Mouse (Mus musculus) intestine, postnatal 0 days (tissue): ENCODE results near the gene Acsl1. TPM values are rescaled to one million over a fixed set of nuclear protein-coding genes. Genes with fewer than 3 reads are reported as not detected.

Source experiments
- ATAC-seq: fragments of 200-750 bp; cut with Nextera tagmentation; 2 replicates; pipeline ENCODE4 v1.8.0; 2017; ENCODE audit warnings: mild to moderate bottlenecking, moderate TSS enrichment, moderate library complexity
- H3K27ac ChIP-seq: fragments of 300-500 bp; sonication (generic); 2 replicates; pipeline ENCODE4 v1.5.1; 2014; ENCODE audit warnings: mild to moderate bottlenecking, low read depth, low read length, moderate library complexity
- H3K27me3 ChIP-seq: fragments of 300-500 bp; sonication (generic); replicated peaks from 2 replicates; pipeline ENCODE4 v1.6.1; 2014; ENCODE audit warnings: low read length, mixed read lengths; ENCODE audit not compliant: control insufficient read depth, insufficient read depth
- H3K36me3 ChIP-seq: fragments of 300-500 bp; sonication (generic); 2 replicates; pipeline ENCODE4 v1.6.1; 2014; ENCODE audit warnings: mild to moderate bottlenecking, moderate library complexity; ENCODE audit not compliant: control insufficient read depth, insufficient read depth
- H3K4me1 ChIP-seq: fragments of 300-500 bp; sonication (generic); replicated peaks from 2 replicates; pipeline ENCODE4 v1.6.1; 2014; ENCODE audit warnings: antibody characterized with exemption, low read length, mixed read lengths; ENCODE audit not compliant: control insufficient read depth, insufficient read depth
- H3K4me2 ChIP-seq: fragments of 300-500 bp; sonication (generic); replicated peaks from 2 replicates; pipeline ENCODE4 v1.6.1; 2014; ENCODE audit warnings: low read depth, mild to moderate bottlenecking, moderate library complexity
- H3K4me3 ChIP-seq: fragments of 300-500 bp; sonication (generic); 2 replicates; pipeline ENCODE4 v1.5.1; 2014; ENCODE audit warnings: low read depth, low read length
- H3K9ac ChIP-seq: fragments of 300-500 bp; sonication (generic); 2 replicates; pipeline ENCODE4 v1.6.1; 2014; ENCODE audit warnings: mild to moderate bottlenecking, low read depth, low read length
- H3K9me3 ChIP-seq: fragments of 300-500 bp; sonication (generic); 2 replicates; pipeline ENCODE4 v1.6.1; 2016; ENCODE audit warnings: mixed run types; ENCODE audit not compliant: control insufficient read depth
- CTCF ChIP-seq: sonication (generic); IDR thresholded peaks from 2 replicates; pipeline ENCODE4 v1.5.1; 2016; ENCODE audit warnings: low read depth, mild to moderate bottlenecking, control low read depth, antibody characterized with exemption, moderate library complexity
- WGBS: fragments of 180-500 bp; shearing (Covaris S2); extraction: QIAGEN DNeasy Blood & Tissue Kit; methylation state at CpG from one replicate; pipeline ENCODE4 v1.1.7; 2014; 5-methylcytosine and 5-hydroxymethylcytosine counted together
- polyA plus RNA-seq: library from polyadenylated mRNA; unstranded; fragments of >200 nt; fragmentation: Nextera tagmentation; extraction: Ambion mirVana; gene quantifications from 2 replicates; pipeline ENCODE4 v1.2.1, GENCODE M21; 2015

Acsl1 gene
- polyA plus RNA-seq, 1 experiment from 2014 or later = 54.0 TPM

DNA sequence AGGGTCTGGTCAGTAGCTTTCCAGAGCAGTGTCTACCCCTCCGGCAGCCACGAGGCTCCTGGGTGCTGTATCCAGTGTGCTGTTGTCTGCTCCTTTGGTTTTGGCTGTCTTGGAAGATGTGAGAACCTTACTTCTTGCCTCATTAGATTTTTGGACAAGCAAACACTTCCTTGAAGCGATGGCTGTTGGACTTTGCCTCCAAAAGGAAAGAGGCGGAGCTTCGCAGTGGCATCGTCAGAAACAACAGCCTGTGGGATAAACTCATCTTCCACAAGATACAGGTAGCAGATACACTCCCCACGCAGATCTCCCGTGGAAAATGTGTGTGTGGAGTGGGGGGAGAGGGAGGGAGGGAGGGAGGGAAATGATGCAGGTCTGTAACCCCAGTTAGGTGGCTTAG lies 55.3 kb downstream of the Acsl1 start:
- Histone ChIP-seq H3K9ac (no peak overlapping the region), H3K4me2 (no peak overlapping the region), H3K36me3 (peaks cover 67% of the 10 kb centered on the region), H3K4me1 (peaks cover 3% of the 10 kb centered on the region; the same call in 1 of the 2 replicates), H3K4me3 (no peak overlapping the region), H3K27ac (no peak overlapping the region), H3K27me3 (no peaks in the 10 kb centered on the region), H3K9me3 (no peaks in the 10 kb centered on the region)
- no peak for TF ChIP-seq CTCF
- 62% methylated on average over 8 of the region's 8 CpGs for WGBS
- ATAC-seq = no peak

DNA sequence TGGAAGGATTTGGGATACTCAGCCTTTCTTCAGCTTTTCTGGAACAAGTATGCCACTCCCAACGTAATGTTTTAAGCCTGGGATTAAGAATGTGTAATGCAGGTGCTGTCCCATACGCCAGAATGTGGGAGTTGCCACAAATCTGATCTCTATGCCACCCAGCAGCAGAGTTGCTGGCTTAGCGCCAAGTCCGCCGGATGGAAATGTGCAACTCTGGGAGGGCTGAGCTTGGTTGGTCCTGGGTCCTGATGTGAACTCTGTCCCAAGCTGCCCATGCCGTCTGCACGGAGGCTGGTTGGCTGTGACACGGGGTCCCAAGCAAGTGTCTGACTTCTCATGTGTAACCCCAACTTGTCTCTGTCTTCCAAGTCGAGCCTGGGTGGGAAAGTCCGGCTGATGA lies 56.0 kb downstream of the Acsl1 start:
- 65% methylated on average over 10 of the region's 10 CpGs for WGBS
- Histone ChIP-seq H3K4me3 (no peak overlapping the region), H3K36me3 (peaks cover 67% of the 10 kb centered on the region), H3K27ac (no peak overlapping the region), H3K4me2 (no peak overlapping the region), H3K9me3 (no peaks in the 10 kb centered on the region), H3K27me3 (no peaks in the 10 kb centered on the region), H3K9ac (no peak overlapping the region), H3K4me1 (peaks cover 3% of the 10 kb centered on the region; the same call in 1 of the 2 replicates)
- no peak for TF ChIP-seq CTCF
- ATAC-seq = no peak

DNA sequence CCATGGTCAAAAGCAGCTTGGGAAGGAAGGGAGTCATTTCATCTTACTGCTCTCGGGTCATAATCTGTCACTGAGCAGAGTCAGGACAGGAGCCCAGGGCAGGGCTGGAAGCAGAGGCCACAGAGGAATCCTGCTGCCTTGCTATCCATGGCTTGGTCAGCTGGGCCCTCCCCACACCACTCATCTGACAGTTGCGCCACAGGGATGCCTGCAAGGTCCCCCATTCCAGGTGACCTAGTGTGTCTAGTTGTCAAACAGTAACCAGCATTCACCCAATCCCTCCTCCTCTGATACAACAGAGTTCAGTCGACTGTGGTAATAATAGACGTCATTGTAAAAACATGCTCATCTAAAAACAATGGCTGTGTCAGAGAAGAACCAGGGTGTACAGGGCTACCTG lies 58.7 kb downstream of the Acsl1 start:
- H3K9me3 ChIP-seq = no peaks in the 10 kb centered on the region
- TF ChIP-seq CTCF = no peak
- H3K27me3 ChIP-seq = no peaks in the 10 kb centered on the region
- ATAC-seq = no peak
- H3K4me2 ChIP-seq = no peak overlapping the region
- H3K27ac ChIP-seq = no peak overlapping the region
- H3K4me3 ChIP-seq = no peak overlapping the region
- 61% methylated on average over 4 of the region's 4 CpGs for WGBS
- H3K36me3 ChIP-seq = peaks cover 71% of the 10 kb centered on the region
- H3K4me1 ChIP-seq = peaks cover 3% of the 10 kb centered on the region; the same call in 1 of the 2 replicates
- no peak overlapping the region for H3K9ac ChIP-seq

DNA sequence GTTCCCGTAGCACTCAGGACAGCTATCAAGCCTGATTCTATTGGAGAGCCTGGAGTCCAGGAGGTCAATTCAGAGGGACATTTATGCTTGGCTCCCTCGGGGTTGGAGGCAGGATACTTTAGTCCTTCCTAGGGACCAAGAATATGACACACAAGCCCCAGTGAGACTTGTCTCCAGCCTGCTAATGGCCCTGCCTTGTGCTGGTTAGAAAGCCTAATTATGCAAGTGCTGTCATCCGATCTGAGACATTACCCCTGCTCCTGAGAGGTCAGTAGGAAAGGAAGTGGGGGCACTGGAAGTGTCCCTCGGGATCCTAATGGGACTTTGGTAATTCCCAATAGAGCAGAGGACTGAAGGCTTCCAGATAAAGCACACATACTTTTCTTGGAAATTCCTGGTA lies 59.7 kb downstream of the Acsl1 start:
- no peak overlapping the region for H3K9ac ChIP-seq
- TF ChIP-seq CTCF = no peak
- ATAC-seq = no peak
- no peak overlapping the region for H3K4me3 ChIP-seq
- peaks cover 3% of the 10 kb centered on the region; the same call in 1 of the 2 replicates for H3K4me1 ChIP-seq
- 55% methylated on average over 4 of the region's 4 CpGs for WGBS
- H3K36me3 ChIP-seq = peaks cover 70% of the 10 kb centered on the region
- H3K4me2 ChIP-seq = no peak overlapping the region
- no peaks in the 10 kb centered on the region for H3K9me3 ChIP-seq
- no peaks in the 10 kb centered on the region for H3K27me3 ChIP-seq
- no peak overlapping the region for H3K27ac ChIP-seq

DNA sequence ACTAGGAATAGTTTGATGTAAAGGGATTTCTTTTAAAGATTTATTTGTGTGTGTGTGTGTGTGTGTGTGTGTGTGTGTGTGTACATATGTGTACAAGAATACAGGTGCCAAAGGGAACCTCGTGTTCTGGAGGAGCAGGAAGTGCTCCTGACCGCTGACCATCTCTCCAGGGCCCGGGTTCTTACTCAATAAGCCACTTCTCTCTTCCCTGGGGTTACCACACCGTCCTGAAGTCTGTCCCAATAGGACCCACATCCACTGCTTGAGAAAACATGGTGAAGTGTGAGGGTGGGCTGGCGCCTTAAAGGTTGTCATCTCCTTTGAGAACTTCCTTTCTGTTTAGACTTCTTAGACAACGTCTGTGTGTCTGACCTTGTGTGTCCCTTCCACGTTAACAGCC lies 63.1 kb downstream of the Acsl1 start:
- H3K4me3 ChIP-seq = no peak overlapping the region
- WGBS = 84% methylated on average over 7 of the region's 7 CpGs
- no peak for TF ChIP-seq CTCF
- no peaks in the 10 kb centered on the region for H3K4me1 ChIP-seq
- H3K27ac ChIP-seq = no peak overlapping the region
- no peak overlapping the region for H3K4me2 ChIP-seq
- H3K27me3 ChIP-seq = no peaks in the 10 kb centered on the region
- peaks cover 61% of the 10 kb centered on the region for H3K36me3 ChIP-seq
- H3K9ac ChIP-seq = no peak overlapping the region
- ATAC-seq = no peak
- no peaks in the 10 kb centered on the region for H3K9me3 ChIP-seq

DNA sequence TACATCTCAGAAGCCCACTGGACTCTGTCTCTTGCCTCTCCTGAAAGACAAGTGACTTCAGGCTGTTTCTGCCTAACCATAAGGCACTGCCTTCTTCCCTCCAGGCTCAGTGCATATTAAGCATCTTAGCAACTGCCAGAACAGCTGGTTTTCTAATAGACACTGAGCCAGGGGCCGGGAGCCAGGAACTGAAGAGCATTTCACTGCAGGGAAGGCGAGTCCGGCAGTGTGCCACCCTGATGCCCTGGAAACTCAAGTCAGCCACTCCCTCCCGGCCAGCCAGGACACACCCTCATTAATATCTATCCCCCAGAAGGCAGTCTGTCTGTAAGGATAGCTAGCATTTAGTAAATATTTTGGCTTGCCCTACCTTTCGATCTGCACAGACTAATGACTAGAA lies 68.9 kb downstream of the Acsl1 start:
- no peak overlapping the region for H3K4me2 ChIP-seq
- H3K9ac ChIP-seq = no peak overlapping the region
- ATAC-seq = no peak
- WGBS = 34% methylated on average over 5 of the region's 5 CpGs
- H3K36me3 ChIP-seq = peaks cover 17% of the 10 kb centered on the region
- H3K27me3 ChIP-seq = no peaks in the 10 kb centered on the region
- H3K27ac ChIP-seq = no peak overlapping the region
- no peaks in the 10 kb centered on the region for H3K9me3 ChIP-seq
- TF ChIP-seq CTCF = no peak
- no peak overlapping the region for H3K4me3 ChIP-seq
- H3K4me1 ChIP-seq = 0 out of 2 replicates have a peak, but pooled peaks cover 5% of the 10 kb centered on the region

DNA sequence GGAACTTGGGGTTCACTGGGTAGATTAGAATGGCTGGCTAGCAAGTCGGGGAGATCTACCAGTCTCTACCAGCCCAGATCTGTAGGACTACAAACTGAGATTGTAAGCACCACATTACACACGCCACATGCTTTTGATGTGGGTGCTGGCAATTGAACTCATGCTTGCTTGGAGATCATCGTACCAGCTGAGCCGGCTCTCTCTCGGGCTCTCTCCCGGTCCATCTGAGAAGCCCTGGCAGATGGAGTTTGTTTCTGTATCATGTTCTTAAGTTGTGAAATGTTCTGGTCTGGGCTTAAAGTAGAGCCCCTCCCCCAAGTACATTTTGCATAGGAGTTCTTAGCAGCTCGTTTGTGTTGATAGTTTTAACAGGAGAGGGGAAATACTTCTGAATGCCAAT lies 72.4 kb downstream of the Acsl1 start:
- no peaks in the 10 kb centered on the region for H3K27me3 ChIP-seq
- no peaks in the 10 kb centered on the region for H3K9me3 ChIP-seq
- no peaks in the 10 kb centered on the region for H3K36me3 ChIP-seq
- H3K4me3 ChIP-seq = no peak overlapping the region
- 64% methylated on average over 7 of the region's 7 CpGs for WGBS
- TF ChIP-seq CTCF = no peak
- 0 out of 2 replicates have a peak, but pooled peaks cover 5% of the 10 kb centered on the region for H3K4me1 ChIP-seq
- H3K9ac ChIP-seq = no peak overlapping the region
- no peak overlapping the region for H3K27ac ChIP-seq
- H3K4me2 ChIP-seq = no peak overlapping the region
- ATAC-seq = no peak
